Mouse (Mus musculus) thymus, postnatal 25 days (tissue): ENCODE results near the gene Bcl11a.
"Not testable (repeated sequence)": the region's sequence is repeated elsewhere in the genome, so short reads cannot be mapped to it uniquely, and the experiment has no call there.

Source experiments
- DNase-seq: peaks from one replicate; pipeline ENCODE4 v3.0.0; 2022

Gene Bcl11a

DNA sequence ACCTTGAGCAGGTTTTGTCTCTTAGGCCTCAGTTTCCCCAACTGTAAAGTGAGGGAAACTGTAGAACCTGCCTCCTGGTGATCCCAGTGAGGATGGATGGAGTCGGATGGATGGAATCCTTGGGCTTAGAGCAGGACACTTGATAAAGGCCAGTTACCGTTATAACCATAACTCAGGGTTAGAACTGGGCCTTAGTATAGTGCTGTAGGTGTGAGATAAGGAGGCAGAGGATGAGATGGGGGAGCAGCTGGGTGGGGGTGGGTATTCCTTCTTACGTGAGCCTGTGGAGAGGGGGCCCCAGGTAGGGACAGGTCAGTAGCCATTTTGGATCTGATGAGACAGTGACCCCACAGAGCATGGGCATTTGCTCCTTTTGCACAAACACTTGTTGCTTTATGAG is 23.8 kb downstream of the Bcl11a start:
- DNase-seq = no peak

DNA sequence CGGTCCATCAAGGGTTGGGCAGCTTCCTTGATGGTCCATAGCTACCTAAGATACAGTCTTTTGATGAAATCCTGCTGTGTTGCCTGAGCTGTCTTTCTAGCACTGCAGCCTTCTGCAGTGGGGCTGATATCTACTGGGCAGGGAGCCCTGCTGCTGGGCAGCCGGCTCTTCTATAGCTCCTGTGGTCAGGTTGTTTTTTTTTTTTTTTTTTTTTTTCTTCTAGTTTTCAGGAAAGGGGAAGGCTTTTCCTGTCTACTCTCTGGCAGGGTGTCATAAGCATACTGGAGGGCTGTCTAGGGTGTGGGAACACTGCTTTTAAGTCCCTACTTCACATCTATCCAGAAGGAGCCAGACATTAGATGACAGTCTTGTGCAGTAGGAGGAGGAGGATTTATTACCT is 24.5 kb downstream of the Bcl11a start:
- no peak for DNase-seq

DNA sequence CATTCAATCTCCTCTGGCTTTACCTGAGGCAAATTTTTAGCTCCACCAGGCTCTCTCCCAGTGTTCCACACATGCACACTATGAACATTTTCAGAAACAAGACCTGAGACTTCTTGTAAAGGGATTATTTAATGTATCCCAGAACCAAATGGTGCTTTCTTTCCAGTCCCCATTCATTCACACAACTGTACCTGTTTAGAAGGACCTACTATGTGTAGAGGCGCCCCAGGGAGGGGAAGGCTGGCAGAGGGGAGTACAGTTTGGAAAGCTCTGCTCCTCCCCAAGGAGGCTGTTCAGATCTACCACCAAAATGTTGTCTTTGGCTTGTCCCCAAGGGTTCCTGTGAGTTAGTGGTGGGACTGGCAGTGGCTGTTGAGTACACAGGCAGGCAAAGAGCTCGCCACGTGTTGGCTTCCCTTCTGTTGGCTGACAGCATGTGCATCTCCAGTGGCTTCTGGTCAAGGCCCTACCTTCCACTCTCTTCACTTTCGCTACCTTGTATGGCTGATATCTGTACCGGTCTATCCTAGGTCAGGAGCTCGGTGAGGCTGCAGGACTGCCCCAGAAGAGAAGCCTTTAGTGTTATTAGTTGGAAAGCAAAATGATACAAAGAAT is 25.4 kb downstream of the Bcl11a start:
- no peak for DNase-seq

DNA sequence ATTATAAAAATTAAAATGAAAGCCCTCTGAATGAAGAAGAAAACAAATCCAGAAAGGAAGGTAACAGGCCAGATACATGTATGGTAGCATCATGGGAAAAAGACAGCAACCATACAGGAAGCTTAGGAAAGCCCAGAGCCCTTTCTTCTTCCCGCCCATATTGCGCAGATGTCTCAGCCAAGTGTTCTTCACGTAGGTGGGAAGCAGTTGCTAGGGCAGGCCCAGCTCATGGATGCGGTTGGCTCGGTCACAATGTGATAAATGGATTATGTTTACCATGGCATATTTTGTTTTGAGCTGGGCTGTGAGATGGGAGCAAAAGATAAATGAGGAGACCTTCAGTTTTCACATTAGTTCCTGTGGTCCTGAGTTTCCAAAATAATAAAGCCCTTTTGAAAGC is 29.6 kb downstream of the Bcl11a start:
- no peak for DNase-seq

DNA sequence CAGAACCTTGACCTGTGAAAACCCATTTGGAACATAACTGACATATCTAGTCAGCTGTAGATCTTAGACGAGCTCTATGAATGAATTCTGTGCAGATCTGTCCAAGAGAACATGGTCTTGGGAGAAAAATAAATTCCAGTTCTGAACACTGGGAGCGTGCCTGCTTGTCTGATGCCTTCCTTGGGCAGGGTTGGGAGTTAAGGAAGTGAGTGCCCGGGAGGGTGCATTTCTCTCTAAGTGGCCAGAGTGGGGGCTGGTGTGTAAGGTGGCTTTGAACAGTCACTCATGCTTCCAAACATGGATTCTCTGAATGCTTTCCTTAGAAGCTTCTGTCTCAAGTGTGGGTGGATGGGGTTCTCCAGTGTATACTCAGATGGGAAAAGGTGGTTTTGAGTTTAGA is 31.1 kb downstream of the Bcl11a start:
- DNase-seq = no peak

DNA sequence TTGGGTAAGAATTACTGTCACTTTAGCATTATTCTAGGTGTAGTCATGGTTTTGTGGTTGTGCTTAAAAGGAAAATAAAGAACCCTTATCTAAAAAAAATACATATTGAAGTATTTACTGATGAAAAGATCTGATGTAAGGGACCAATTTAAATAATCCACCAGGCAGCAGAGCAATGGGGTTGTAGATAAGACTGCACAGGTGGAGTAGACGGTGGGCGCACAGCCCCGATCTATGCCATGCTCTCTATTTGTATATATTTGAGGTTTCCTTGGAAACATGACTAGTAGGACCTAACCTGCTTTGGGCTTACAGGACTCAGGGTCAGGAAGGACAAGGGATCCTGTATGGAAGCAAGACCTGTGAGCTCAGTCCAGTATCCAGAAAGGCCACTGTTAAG is 31.5 kb downstream of the Bcl11a start:
- DNase-seq = no peak

DNA sequence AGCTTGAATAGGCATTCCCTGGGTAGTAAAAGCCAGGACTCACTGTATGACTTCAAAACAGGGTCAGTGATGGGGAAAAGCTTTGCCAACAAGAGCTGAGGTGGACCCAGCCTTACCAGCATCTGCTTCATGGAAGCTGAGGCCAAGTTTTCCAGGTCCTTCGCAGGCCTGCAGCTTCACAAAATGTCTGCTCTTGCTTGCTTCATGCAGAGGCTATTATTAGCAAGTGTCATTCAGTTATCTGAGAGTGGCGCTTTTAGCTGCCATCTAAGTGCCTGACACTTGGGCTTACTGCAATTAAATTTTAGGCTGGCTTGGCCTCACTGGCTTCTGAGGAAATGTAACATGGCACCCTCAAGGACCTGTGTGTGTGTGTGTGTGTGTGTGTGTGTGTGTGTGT is 32.3 kb downstream of the Bcl11a start:
- no peak for DNase-seq

GRCm38 (mm10) chr11:24111720-24112119 is 33.9 kb downstream of the Bcl11a start:
- no peak for DNase-seq

DNA sequence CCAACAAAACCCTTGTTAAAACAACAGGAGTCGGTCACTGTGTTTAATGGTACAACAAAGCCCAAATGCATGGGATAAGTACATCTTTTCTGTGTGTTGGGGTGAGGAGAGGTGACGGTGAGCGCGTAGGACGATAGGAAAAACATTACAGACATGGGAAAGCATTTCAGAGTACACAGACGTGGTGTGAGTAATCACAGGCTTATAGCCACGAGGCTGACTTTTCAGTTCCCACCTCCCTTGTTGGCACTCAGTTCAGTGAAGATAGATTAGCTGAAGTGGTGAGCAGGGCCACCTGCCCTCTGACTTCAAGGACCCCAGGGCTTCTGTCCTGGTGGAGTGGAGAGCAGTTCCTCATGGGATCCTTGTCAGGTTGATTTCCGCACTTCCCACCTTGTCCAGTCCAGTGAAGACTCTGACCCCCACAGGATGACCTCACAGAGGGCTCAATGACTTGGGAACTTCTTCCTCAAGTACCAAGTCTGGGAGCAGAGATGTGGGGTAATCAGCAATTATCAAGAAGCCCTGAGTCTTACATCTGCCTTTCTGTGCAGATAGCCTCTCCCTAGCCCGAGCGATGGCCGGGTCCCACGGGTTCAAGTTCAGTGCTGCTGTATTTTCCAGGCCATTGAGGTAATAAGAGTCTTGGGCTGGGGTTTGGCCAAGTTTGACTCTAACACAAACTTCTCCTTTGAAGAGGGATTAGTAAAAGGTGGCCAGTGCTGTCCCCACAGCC is 37.3 kb downstream of the Bcl11a start:
- DNase-seq = no peak

DNA sequence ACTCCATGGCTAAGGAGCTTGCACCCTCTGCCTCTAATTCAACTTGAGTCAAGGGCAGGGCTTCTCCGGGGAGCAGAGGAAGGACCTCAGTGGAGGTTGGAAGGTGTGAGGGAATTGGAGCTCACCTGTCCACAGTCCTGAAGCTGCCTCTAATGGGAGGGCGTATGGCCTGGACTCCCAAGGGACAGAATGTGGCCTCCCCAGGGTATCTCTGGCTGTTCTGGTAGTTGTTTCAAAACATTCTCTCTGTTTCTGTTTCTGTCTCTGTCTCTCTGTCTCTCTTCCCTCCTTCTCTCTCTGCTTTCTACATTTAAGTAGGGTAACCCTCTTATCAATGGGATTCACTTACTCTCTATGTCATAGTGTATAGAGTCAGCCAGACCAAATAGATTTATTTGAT is 38.2 kb downstream of the Bcl11a start:
- DNase-seq = no peak

GRCm38 (mm10) chr11:24116582-24117318 is 38.9 kb downstream of the Bcl11a start:
- no peak for DNase-seq

- no peak for DNase-seq
Measured at GRCm38 (mm10) chr11:24121136-24121535, 43.3 kb downstream of the Bcl11a start.

DNA sequence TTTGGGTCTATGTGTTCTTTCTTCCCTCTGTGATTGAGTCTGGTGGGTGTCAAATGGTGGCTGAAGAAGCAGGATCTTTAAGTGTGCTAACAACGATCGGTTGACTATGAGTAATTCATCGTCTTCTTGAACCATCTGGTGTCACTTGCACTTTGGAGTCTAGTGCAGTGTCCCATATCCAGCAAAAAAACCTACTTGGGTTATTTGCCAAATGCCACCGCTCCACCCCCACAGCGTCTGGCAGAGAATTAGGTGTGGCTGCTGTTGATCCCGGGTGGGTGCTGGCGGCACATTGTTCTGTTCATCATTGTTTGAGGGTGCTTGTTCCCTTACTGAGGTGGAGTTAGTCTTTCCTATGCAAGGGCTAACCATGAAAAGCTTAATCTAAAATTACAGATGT is 45.0 kb downstream of the Bcl11a start:
- DNase-seq = no peak

DNA sequence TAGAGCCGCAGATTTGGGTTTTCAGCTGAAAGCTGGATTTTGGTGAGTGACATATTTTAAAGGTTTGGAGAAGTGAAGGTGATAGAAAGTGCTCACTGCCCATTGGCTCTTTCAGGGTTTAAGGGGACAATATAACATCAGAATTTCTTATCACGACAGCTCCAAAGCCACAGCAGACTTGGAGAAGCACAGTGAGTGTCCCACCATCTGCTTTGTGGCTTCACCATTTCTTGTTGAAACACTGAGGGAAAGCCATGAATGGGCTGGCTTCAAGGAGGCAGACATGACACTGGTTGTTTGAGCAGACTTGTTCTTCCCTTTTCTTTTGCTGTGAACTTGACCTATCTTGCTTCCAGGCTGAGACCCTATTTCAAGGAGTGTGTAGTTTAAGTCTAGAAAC is 46.1 kb downstream of the Bcl11a start:
- no peak for DNase-seq

DNA sequence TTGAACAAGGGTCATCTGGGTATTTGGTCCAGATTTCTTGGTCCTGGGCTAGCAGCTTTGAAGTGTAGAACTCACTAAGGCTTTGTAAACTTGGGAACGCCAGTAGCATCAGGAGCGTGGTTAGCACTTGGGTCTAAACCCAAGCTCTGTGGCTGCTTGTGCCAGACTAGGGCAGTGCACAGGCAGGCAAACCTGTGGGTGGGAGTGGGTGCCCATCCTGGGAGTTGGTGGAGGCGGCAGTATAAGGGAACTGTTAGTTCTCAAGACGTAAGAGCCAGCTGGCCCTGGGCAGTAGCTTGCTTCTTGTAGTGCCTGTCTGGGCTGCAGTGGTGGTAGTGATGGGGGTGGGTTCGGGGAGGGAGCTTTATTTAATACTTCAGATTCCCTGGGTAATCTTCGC is 47.2 kb downstream of the Bcl11a start:
- no peak for DNase-seq

- DNase-seq = no peak
Measured at GRCm38 (mm10) chr11:24128001-24128400, 50.1 kb downstream of the Bcl11a start.

DNA sequence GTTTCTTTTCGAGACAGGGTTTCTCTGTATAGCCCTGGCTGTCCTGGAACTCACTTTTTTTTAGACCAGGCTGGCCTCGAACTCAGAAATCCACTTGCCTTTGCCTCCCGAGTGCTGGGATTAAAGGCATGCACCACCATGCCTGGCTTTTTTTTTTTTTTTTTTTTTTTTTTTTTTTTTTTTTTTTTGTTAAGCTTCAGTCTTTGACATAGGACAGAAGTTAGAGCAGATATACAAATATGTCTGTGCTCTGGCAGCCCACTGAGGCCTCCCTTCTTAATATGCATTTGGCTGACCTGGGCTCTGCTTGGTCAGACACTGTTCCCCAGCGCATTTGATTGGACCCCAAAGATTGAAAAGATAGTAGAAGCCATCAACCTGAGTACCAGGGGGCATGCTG is 51.0 kb downstream of the Bcl11a start:
- DNase-seq = not testable (repeated sequence)

- DNase-seq = no peak
Measured at GRCm38 (mm10) chr11:24129358-24130185, 51.7 kb downstream of the Bcl11a start.

GRCm38 (mm10) chr11:24130186-24130760 is 52.4 kb downstream of the Bcl11a start:
- no peak for DNase-seq

DNA sequence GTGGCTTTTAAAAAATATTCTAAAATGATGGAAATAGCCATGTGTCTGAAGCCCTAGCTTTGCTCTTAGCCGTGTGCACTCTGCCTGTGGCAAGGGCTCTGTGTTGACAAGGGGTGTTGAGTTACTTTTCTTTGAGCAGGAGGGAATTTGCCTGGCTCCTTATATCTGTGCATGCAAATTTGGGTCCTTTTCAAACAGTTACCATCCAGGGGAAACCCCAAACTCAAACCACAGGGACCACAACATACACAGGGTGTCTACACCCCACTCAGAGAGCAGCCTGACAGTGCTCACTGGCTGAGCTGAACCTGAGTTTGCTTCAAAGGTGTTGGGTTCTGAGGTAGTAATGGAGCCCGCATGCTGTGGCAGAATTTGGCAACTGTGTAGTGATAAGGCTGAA is 54.0 kb downstream of the Bcl11a start:
- peak; percentile 54 for DNase-seq

DNA sequence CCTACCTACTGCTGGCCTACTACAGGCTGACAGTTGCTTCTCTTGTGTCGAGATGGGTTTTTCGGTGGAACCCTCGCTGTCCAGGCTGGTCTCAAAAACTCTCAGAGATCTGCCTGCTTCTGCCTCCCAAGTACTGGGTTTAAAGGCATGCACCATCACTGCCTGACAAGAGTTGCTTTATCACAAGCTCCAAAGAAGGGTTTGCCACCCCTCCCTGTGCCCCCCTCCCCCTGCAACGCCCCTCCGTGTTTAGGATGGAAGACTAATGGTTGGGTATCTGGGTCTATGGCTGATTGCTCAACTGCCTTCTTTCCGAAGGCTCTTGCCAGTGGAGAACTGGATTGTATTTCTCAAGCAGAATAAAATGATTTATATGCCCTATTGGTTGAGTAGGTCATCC is 54.5 kb downstream of the Bcl11a start:
- DNase-seq = no peak

DNA sequence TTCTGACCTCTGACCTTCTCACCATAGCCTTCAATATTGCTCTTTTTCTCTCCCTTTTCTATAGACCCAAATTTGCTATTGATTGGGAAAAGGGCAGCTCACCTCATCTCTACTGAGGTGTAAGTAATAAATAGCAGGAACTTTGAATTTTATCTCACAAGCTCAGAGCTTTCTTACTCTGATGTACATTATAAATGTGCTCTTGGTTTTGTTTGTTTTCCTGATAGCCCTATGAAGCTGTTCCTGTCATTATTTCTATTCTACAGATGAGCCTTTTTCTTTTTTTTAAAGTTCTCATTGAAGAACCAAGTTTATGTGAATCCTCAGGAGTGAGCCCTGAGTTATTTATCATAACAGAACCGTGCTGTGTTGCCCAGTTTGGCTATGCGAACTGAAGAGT is 55.0 kb downstream of the Bcl11a start:
- no peak for DNase-seq

GRCm38 (mm10) chr11:24133484-24133883 is 55.6 kb downstream of the Bcl11a start:
- no peak for DNase-seq
